In genomic region chr11:100574708-100575483, GRCm38 (mm10) we compare ENCODE assay signal across 8 mouse cellular contexts. TPM values are rescaled to one million over a fixed set of nuclear protein-coding genes. Genes with fewer than 3 reads are reported as not detected.
DNase-seq lines count a peak whose midpoint lies in the region; ATAC-seq lines count a peak whose summit lies in the region.

Cnp (plus strand) TSS chr11:100574904.

- H3K9ac ChIP-seq in hindbrain, embryonic 13.5 days = peak within 1 kb of the TSS; percentile 78

- peaks cover 20% of the 10 kb centered on the region for H3K36me3 ChIP-seq in hindbrain, embryonic 13.5 days

- H3K4me2 ChIP-seq in hindbrain, embryonic 13.5 days = peak within 1 kb of the TSS; percentile 80

- H3K27ac ChIP-seq in hindbrain, embryonic 13.5 days = peak within 1 kb of the TSS; percentile 69; the same call in 1 of the 2 replicates

- 2% methylated on average over 46 of the region's 47 CpGs for WGBS in hindbrain, embryonic 13.5 days

- peaks cover 13% of the 10 kb centered on the region for H3K27me3 ChIP-seq in hindbrain, embryonic 13.5 days

- peak; percentile 48 for DNase-seq in MN1 (ENCODE audit: low spot score)
- DNase-seq in cerebellum, postnatal 10 days = peak; percentile 77 to 85
- peak; percentile 45 to 57 for DNase-seq in frontal cortex, postnatal 25 days (ENCODE audit: low spot score in 2 of 2)
- peak; percentile 49 to 64 for DNase-seq in layer of hippocampus, postnatal 14 days (ENCODE audit: low spot score in 2 of 2)
- DNase-seq in lung, postnatal 14 days = peak; percentile 84
- peak; percentile 83 for DNase-seq in ovary, postnatal 36 days (ENCODE audit: low spot score)
- DNase-seq in thymus, postnatal 36 days = peak; percentile 90 to 91

- H3K4me1 ChIP-seq in hindbrain, embryonic 13.5 days (replicated peaks) = peaks cover 42% of the 10 kb centered on the region

- H3K9me3 ChIP-seq in hindbrain, embryonic 13.5 days = no peaks in the 10 kb centered on the region

- peak within 1 kb of the TSS; percentile 58 for H3K4me3 ChIP-seq in hindbrain, embryonic 13.5 days

- ATAC-seq in hindbrain, embryonic 13.5 days (ENCODE audit: low FRiP score) = peak; percentile 70

RNA-seq across cellular contexts. Expression of gene Cnp, which starts in this region (rescaled TPM):
- 34.5 and 37.0 TPM in 2 replicates for polyA plus RNA-seq in hindbrain, embryonic 13.5 days (2015; fragmentation: Nextera tagmentation; extraction: Ambion mirVana)
- 100 to 1,000 TPM; 355 to 359 TPM for total RNA-seq in layer of hippocampus, postnatal 14 days (2021)

Comparison
In these comparisons a context has a peak if more than half of its experiments do, and no peak if none do; other contexts are left out.
1. Peak in every context shown above with its lines: DNase-seq, ATAC-seq, H3K4me3 ChIP-seq and H3K27ac ChIP-seq.